Mouse (Mus musculus) urinary bladder, adult 18-20 months (tissue): ENCODE results near the gene Kdm2a.

ENCODE experiments used
- DNase-seq, 2 experiments: peaks; one replicate each; pipeline ENCODE4 v3.0.0; 2022; ENCODE audit warnings: low spot score in 2 of 2, mixed read lengths in 2 of 2

Gene Kdm2a

DNA sequence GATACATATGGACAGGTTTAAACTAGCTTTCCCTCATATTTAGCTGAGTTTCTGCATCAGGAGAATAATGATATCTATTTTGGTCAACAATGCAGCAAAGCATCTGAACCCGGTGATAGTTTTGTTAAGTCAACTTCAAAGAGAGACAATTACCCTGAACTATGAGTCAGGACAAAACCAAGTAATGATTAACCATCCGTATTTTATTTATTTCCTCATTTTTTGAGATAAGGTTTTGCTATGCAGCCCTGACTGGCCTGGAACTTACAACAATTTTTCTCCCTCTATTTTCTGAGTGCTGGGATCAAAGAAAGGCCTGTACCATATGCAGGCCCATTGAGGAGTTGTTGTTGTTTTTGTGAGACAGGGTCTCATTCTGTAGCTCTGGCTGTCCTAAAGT lies 67.5 kb downstream of the Kdm2a start:
- no peak for DNase-seq

DNA sequence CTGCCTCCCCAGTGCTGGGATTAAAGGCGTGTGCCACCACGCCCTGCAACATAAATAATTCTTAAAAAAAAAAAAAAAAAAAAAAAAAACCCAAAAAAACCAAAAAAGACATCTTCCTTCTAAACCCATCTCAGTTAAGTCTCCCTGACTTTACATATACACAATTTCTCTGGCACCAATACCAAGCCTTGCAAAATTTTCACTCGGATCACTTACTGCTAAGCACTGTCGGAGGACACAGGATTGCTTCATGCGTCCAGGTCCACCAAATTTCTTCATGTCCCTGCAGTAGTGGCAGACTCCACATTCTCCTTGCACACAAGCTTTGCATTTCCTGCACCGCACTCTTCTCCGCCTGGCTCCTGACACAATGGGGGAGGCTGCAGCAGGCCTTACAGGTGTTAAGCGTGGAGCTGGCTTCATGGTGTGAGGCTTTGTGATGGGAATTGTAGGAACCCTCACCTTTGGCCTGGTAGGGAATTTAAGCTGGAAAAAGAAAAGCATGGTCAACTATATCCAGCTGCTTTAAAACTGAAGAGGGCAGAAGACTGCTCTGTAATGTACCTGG lies 69.3 kb downstream of the Kdm2a start:
- DNase-seq, result no peak

- DNase-seq, result no peak
Measured at GRCm38 (mm10) chr19:4326881-4327280, 71.2 kb downstream of the Kdm2a start.

- no peak for DNase-seq
Measured at GRCm38 (mm10) chr19:4326106-4326505, 72.0 kb downstream of the Kdm2a start.

DNA sequence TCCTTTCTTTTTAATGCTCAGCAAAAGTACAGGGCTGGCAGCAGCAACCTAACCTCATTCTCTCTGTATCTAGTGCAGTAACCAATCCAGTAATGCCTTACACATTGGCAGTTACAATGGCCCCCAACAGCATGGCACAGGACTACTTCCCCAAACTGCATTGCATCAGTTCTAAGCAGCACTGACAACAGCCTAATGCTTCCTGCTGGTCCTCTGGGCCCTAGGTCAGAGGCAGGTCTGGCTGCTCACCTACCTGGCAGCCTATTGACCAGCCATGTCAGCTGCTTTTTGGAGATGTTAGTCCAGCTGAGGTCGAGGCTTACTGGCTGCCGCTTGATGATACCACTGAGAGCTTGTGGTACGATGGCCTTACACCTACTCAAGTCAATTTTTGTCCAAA lies 76.0 kb downstream of the Kdm2a start:
- DNase-seq, result no peak

DNA sequence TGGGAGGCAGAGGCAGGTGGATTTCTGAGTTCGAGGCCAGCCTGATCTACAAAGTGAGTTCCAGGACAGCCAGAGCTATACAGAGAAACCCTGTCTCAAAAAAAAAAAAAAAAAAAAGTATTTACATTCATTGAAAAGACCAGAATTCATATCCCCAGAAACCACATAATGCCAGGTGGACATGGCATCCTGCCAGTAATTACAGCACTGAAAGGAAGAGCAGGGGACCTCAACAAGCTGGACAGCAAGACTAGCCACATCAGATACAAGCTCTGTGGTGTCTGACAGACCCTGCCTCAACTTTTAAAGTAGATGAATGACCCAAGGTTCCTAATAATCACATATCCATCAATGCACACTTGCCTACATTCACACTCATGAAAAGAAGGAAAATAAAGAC lies 76.5 kb downstream of the Kdm2a start:
- no peak for DNase-seq

GRCm38 (mm10) chr19:4319272-4319671 lies 78.8 kb downstream of the Kdm2a start:
- DNase-seq, result no peak

DNA sequence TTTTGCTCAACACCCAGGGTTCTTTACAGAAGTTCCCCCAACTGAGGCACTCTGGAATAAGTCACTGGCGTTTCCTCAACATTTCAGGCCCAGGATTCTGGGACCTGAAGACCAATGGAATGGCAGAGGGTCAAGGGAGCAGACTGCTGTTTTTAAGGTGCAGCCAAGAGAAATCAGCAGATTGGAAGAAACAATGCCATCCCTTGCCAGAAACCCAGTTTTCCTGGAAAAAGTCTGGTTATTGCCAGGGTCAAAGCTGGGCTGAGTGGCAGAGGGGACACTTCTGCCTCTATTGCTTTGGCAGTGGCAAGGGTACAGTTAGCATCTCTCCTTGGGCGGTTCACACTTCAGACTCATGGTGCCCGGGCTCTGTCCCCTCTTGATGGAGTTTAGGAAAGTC lies 80.9 kb downstream of the Kdm2a start:
- no peak for DNase-seq

DNA sequence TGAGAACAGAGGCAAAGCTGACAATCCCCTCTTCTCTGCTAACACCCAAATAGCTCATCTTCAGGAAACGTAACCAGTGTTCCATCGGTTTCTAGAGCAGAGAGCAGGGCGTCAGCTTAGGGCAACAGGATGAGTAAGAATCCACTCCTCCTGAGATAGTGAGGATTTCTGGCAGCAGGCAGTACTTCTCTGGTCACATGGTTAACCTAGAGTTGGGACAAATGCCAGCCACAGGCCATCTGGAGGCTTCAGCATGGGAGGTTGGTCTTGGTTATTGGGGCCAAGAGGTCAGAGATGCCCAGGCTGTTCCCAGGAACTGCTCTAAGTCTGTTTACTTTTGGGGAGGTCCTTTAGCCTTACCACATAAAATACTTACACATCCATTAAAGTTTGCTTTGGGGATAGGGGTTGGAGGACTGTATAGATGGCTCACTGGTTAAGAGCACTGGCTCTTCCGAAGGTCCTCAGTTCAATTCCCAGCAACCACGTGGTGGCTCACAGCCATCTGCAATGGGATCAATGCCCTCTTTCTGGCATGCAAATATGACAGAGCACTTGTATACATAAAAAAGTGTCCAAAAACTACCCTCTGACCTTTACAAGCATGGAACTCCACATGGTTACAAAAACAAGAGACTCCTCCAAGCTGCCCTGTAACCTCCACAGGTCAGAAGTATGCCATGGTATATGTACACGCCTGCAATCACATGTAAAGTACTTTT lies 82.7 kb downstream of the Kdm2a start:
- no peak for DNase-seq

GRCm38 (mm10) chr19:4309776-4310185 lies 88.3 kb downstream of the Kdm2a start:
- peak in 1 of 2 experiments; percentile 45 for DNase-seq

- no peak for DNase-seq
Measured at GRCm38 (mm10) chr19:4309302-4309701, 88.8 kb downstream of the Kdm2a start.

- peak; percentile 68 to 76 for DNase-seq
Measured at GRCm38 (mm10) chr19:4306190-4306577, 91.9 kb downstream of the Kdm2a start, which contains the start of gene Grk2. Gene Grk2, minus strand, starts transcription at chr19:4306222.

GRCm38 (mm10) chr19:4305491-4306189 lies 92.4 kb downstream of the Kdm2a start:
- no peak for DNase-seq

DNA sequence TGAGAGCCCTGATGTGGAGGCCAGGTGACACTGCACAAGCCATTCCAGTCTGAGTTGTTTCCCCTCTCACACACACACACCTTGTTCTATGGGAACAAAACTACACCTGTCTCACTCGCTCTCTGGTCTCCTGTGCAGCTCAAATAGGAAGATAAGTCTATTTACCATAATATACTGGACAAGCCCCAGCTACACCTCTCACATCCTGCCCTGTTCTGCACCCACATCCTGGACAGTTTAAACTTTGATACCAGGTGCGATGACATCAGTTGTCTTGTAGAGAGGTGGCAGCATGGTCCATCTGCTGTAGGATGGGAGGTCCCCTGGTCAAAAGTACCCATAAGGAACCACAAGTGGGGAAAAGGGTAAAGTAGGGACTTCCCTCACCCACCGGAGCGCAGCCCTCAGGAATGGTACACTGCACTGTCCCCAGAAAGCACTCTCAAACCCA lies 93.2 kb downstream of the Kdm2a start:
- no peak for DNase-seq

GRCm38 (mm10) chr19:4304251-4304821 lies 93.7 kb downstream of the Kdm2a start:
- no peak for DNase-seq

DNA sequence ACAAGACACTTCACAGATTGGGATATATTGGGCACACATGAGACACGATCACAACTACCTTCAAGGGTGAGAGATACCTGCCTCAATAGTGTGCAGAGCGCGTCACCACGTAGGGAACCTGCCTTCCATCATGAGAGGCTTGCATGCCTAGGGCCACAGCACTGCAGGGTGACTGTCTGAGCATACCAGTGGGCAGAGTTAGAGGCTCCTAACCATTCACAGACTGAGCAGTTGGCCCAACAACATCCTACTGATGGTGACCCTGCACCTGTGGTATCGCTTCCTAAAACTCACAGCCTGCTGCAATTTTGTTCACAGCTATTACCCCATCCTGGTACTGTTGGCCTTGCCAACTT lies 94.5 kb downstream of the Kdm2a start:
- DNase-seq, result no peak

DNA sequence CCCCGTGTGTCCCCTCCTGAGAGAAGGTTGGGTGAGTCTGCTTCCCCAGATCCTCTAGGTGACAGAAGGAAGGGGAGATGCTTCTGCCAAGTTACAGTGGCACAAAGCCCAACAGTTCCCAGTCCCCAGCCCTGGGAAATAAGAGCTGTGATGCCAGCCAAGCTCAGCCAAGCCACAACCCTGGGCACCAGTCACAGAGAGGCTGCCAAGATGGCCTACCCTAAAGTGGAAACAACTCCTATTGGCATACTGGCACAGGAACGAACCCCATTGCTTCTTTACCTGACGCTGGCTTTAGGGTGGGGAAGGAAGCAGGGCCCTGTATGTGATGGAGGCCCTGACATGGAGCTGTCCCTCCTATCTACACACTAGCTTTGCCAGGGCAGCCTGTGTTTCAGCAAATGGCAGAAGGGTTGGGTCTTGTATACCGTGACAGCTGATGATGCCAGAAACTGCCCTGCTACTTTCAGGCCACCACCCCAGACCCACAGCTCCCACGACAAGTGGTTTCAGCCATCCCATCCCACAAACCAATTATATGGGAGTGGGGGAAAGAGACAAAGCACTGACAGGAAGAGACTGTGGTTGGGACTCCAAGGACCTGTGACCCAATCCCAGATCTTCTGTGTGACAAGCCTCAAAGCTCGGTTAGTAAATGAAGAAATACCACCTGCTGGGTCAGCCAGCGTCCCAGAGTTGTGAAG lies 95.0 kb downstream of the Kdm2a start:
- DNase-seq, result no peak

DNA sequence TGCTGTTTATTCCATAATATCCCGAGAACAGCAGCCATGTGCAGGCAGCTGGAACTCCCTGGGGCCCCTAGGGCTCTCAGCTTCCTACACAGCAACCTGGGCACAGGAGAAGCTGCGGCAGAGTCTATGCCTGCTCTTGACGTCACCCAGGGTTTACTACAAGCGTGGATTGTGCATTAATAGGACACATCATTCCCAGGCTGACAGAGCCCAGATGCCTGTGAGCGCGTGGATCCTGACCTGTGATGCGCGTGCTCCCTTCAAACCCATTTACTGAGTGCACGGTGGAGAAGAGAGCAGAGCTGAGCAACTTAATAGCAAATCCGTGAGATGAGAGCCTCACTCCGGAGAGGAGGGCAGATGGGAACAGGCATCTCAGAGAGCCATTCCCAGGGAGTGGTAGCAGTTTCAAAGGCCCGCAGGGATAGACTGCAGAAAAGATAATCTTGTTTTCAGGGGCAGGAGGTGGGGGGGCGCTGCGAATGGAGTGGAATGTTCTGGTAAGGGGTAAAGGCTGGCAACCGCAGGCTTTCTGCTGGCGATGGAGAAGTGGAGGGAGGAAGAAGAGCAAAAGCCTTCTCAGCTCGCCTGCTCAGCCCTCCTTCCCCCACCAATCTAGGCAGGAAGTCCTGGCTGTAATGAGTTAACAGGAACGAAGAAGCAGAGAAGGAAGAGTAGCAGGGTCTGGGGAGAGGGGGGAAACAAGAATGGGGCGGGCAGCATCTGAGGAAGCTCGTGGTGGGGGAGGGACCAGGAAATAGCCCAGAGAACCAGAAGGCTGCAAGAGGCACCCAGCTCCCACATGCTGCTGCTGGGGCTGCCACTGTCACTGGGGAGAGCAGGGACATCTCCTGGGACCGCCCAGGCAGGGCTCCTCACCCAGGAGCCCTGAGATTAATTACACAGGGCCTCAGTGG lies 96.1 kb downstream of the Kdm2a start:
- DNase-seq, result no peak

DNA sequence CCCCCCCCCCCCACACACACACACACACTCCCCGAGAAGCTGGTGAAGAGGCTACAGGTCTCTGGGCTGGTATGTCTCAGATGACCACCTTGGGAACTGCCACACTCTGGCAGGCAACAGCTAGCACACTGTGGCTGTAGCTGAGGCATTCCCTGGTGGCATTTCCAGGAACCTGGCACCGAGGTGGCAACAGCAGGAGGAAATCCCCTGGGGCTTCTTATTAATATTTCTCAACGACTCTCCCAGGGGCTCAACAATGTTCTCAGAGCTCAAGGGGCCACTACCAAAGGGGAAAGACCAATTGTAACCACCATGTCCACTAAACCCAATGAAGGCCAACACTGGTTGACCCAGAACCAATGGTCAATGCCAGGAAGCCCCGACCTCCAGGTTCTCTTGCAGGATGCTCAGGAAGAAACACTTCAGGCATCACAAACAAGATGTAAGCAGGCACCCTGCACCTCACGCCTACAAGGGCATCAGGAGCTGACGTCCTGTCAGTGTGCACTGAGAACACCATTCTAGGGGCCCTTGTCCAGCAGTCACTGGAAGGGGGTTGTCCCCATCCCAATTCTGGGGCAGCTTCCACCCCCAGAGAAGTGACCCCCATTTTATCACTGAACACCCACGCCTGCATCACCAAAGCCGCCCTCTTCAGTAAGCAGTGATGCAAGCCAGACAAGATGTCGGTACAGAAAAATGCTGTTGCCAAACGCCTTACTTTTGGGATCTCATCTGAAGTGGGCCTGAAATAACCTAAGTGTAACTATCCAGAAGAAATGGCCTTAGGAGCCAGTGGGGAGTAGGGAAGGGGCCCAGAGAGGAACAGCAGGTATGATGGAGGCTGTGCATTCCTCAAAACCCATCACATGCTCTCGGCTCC lies 97.0 kb downstream of the Kdm2a start:
- no peak for DNase-seq

GRCm38 (mm10) chr19:4300271-4300704 lies 97.8 kb downstream of the Kdm2a start:
- DNase-seq, result no peak
